In the genomic region with DNA sequence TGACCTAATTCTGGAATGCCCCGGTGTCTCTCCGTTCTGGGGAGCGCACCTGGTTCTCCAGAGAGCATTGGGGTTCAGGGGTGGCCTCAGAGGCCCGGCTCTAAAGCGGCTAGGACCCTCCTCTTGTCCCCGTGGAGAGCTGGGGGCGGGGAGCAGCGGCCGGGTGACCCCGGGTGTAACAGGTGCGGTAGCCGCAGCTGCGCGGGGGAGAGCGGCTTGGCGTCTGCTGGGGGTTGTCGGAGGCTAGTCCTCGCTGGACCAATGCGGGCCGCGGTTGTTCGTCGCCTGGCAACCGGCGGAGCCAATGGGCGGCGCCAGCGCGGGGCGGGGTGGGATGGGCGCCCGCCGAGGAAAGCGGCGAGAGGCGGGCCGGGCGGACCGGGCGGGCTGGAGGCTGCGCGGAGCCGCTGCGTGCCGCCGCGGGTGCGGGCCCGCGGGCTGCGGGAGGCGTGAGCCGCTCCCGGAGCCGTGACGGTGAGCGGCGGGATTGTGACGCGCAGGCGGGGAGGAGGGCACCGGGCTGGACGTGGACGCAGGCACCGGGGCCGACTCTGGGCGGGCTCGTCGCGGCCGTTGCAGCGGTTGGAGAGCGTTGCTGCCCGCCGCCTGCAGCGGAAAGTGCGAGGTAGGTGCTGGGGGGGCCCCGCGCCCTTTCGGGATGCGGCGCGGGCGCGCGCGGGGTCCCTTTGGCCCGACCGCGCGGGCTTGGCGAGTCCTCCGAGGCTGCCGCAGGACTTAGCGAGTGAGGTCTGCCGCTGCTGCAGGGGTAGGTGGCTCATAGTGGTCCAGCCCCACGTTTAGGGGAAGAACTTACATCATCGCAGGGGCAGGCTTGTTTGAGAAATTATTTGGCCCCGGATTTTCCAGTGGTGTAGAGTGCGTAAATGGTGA, we compare ENCODE assay signal across 8 mouse cellular contexts. TPM values are rescaled to one million over a fixed set of nuclear protein-coding genes. Genes with fewer than 3 reads are reported as not detected.
A peak's percentile ranks its signal among the peaks of the same experiment; 100 is the strongest.
DNase-seq lines count a peak whose midpoint lies in the region; ATAC-seq and TF ChIP-seq lines count a peak whose summit lies in the region.

Gene Ssx2ip, plus strand, starts transcription at position 332 of the 891 bp plus-strand sequence.

- DNase-seq in CD4-positive, CD25-positive, alpha-beta regulatory T cell, adult 2 months (ENCODE audit: low read depth, low spot score) = peak; percentile 95
- DNase-seq in brain, embryonic 18.5 days (ENCODE audit: low read depth, low spot score) = peak; percentile 82
- peak; percentile 71 for DNase-seq in liver, adult 2 months (ENCODE audit: extremely low read depth, low read depth, low spot score)
- peak; percentile 90 to 91 for DNase-seq in spleen, postnatal 36 days (ENCODE audit: low spot score in 2 of 2)

- H3K9me3 ChIP-seq in erythroblast, embryonic 14.5 days (ENCODE audit: control insufficient read depth, low read length) = peaks cover 5% of the 10 kb centered on the region; the same call in 1 of the 2 replicates
- 0 out of 2 replicates have a peak, but pooled peaks cover 2% of the 10 kb centered on the region for H3K9me3 ChIP-seq in heart, embryonic 12.5 days (replicated peaks)
- 0 out of 2 replicates have a peak, but pooled peaks cover 7% of the 10 kb centered on the region for H3K9me3 ChIP-seq in kidney, embryonic 16.5 days (ENCODE audit: low read length)

- H3K4me3 ChIP-seq in erythroblast, embryonic 14.5 days (replicated peaks) = peak within 1 kb of the TSS; percentile 94
- H3K4me3 ChIP-seq in heart, embryonic 12.5 days = peak within 1 kb of the TSS; percentile 88
- H3K4me3 ChIP-seq in kidney, embryonic 16.5 days (ENCODE audit: low read length) = peak within 1 kb of the TSS; percentile 91
- peak within 1 kb of the TSS; percentile 97 for H3K4me3 ChIP-seq in liver, adult 2 months (ENCODE audit: insufficient read depth, low read depth, low read length)

- TF ChIP-seq POLR2A in liver, adult 2 months (IDR thresholded peaks at IDR 0.05; ENCODE audit: extremely low read depth, insufficient read depth, low read length) = 0 out of 2 replicates have a peak, but pooled peaks have one; percentile 36

- peak within 1 kb of the TSS; percentile 77 for H3K4me2 ChIP-seq in heart, embryonic 12.5 days
- peak within 1 kb of the TSS; percentile 90 for H3K4me2 ChIP-seq in kidney, embryonic 16.5 days (replicated peaks; ENCODE audit: low read depth, low read length)

- peak; percentile 98 for ATAC-seq in heart, embryonic 12.5 days (ENCODE audit: insufficient number of reproducible peaks, low FRiP score)
- ATAC-seq in kidney, embryonic 16.5 days (ENCODE audit: low FRiP score, low TSS enrichment) = peak; percentile 98
- peak; percentile 41 for ATAC-seq in monocyte, adult 5-6 weeks (replicated peaks; ENCODE audit: insufficient number of reproducible peaks, low FRiP score, low TSS enrichment, poor library complexity, severe bottlenecking)

- WGBS in heart, embryonic 12.5 days = under 1% methylated on average over 97 of the region's 100 CpGs
- WGBS in kidney, embryonic 16.5 days = under 1% methylated on average over 73 of the region's 100 CpGs
- WGBS in liver, adult 2 months = under 1% methylated on average over 100 of the region's 100 CpGs

- H3K4me1 ChIP-seq in erythroblast, embryonic 14.5 days (ENCODE audit: control insufficient read depth) = peaks cover 55% of the 10 kb centered on the region
- peaks cover 23% of the 10 kb centered on the region for H3K4me1 ChIP-seq in heart, embryonic 12.5 days (replicated peaks)
- H3K4me1 ChIP-seq in kidney, embryonic 16.5 days (ENCODE audit: insufficient read depth, low read length) = peaks cover 28% of the 10 kb centered on the region
- no peaks in the 10 kb centered on the region for H3K4me1 ChIP-seq in liver, adult 2 months (ENCODE audit: control insufficient read depth, insufficient read depth, low read length)

- TF ChIP-seq CTCF in liver, adult 2 months (IDR thresholded peaks at IDR 0.05; ENCODE audit: low read depth, low read length) = no peak

- H3K27ac ChIP-seq in heart, embryonic 12.5 days (ENCODE audit: poor library complexity, severe bottlenecking) = peak within 1 kb of the TSS; percentile 73
- H3K27ac ChIP-seq in kidney, embryonic 16.5 days (ENCODE audit: low read length) = peak within 1 kb of the TSS; percentile 72
- H3K27ac ChIP-seq in liver, adult 2 months (replicated peaks; ENCODE audit: insufficient read depth, low read depth, low read length) = peak within 1 kb of the TSS; percentile 62

- H3K9ac ChIP-seq in heart, embryonic 12.5 days = peak within 1 kb of the TSS; percentile 92
- peak within 1 kb of the TSS; percentile 89 for H3K9ac ChIP-seq in kidney, embryonic 16.5 days (replicated peaks; ENCODE audit: low read length)
- peak within 1 kb of the TSS; percentile 95 for H3K9ac ChIP-seq in liver, adult 2 months (ENCODE audit: low read depth, low read length)

- H3K36me3 ChIP-seq in erythroblast, embryonic 14.5 days (ENCODE audit: control insufficient read depth) = peaks cover 52% of the 10 kb centered on the region
- H3K36me3 ChIP-seq in heart, embryonic 12.5 days = no peaks in the 10 kb centered on the region
- H3K36me3 ChIP-seq in kidney, embryonic 16.5 days (ENCODE audit: insufficient read depth, low read length) = no peaks in the 10 kb centered on the region
- no peaks in the 10 kb centered on the region for H3K36me3 ChIP-seq in liver, adult 2 months (ENCODE audit: control insufficient read depth, insufficient read depth, low read length)

- H3K79me2 ChIP-seq in liver, adult 2 months (ENCODE audit: control insufficient read depth, insufficient read depth, low read length) = peaks cover 17% of the 10 kb centered on the region

- H3K27me3 ChIP-seq in erythroblast, embryonic 14.5 days (ENCODE audit: control insufficient read depth) = no peaks in the 10 kb centered on the region
- H3K27me3 ChIP-seq in heart, embryonic 12.5 days (replicated peaks) = no peaks in the 10 kb centered on the region
- no peaks in the 10 kb centered on the region for H3K27me3 ChIP-seq in kidney, embryonic 16.5 days (ENCODE audit: insufficient read depth, low read length)
- H3K27me3 ChIP-seq in liver, adult 2 months (ENCODE audit: control insufficient read depth, insufficient read depth, low read length) = no peaks in the 10 kb centered on the region

RNA-seq across cellular contexts. Expression of gene Ssx2ip, which starts in this region (rescaled TPM):
- 5.3 and 7.2 TPM in 2 replicates for polyA plus RNA-seq in erythroblast, embryonic 14.5 days (2012)
- 24.4 and 26.0 TPM in 2 replicates for polyA plus RNA-seq in heart, embryonic 12.5 days (2016; fragmentation: Nextera tagmentation; extraction: Ambion mirVana)
- 22.4 and 22.9 TPM in 2 replicates for polyA plus RNA-seq in kidney, embryonic 16.5 days (2015; fragmentation: Nextera tagmentation; extraction: Ambion mirVana)
- 6.2 and 6.4 TPM in 2 replicates for total RNA-seq in liver, adult 2 months (2014; rRNA removed)
- polyA plus RNA-seq in liver, adult 2 months (2012; rRNA removed) = 1.7 and 2.4 TPM in 2 replicates
- total RNA-seq in monocyte, adult 5-6 weeks (2017) = 1.3 to 10.4 TPM (median 2.9 TPM) in 3 replicates

Comparison
In these comparisons a context has a peak if more than half of its experiments do, and no peak if none do; other contexts are left out.
1. Peak in every context shown above with its lines: DNase-seq, ATAC-seq, H3K4me3 ChIP-seq and H3K27ac ChIP-seq.
2. ATAC-seq: peak in every context shown above with its lines; median percentile 98 in heart, embryonic 12.5 days; 98 in kidney, embryonic 16.5 days; 41 in monocyte, adult 5-6 weeks.